ENCODE assay signal across 8 mouse cellular contexts in genomic region chr12:34916995-34917394, GRCm38 (mm10). TPM values are rescaled to one million over a fixed set of nuclear protein-coding genes. Genes with fewer than 3 reads are reported as not detected.
DNase-seq lines count a peak whose midpoint lies in the region; ATAC-seq and TF ChIP-seq lines count a peak whose summit lies in the region.

Gene Hdac9 (minus strand): TSS chr12:34917095.

- no peaks in the 10 kb centered on the region for H3K4me1 ChIP-seq in heart, embryonic 12.5 days (replicated peaks)
- no peaks in the 10 kb centered on the region for H3K4me1 ChIP-seq in hindbrain, embryonic 14.5 days (replicated peaks; ENCODE audit: control insufficient read depth, insufficient read depth, low read length)
- H3K4me1 ChIP-seq in midbrain, embryonic 14.5 days (ENCODE audit: control insufficient read depth, insufficient read depth, low read length) = no peaks in the 10 kb centered on the region
- no peaks in the 10 kb centered on the region for H3K4me1 ChIP-seq in lung, postnatal 0 days (ENCODE audit: insufficient read depth, low read depth, low read length)

- H3K9ac ChIP-seq in heart, embryonic 12.5 days = no peak within 1 kb of the TSS
- H3K9ac ChIP-seq in hindbrain, embryonic 14.5 days = no peak within 1 kb of the TSS
- H3K9ac ChIP-seq in midbrain, embryonic 14.5 days (replicated peaks; ENCODE audit: low read length) = no peak within 1 kb of the TSS
- H3K9ac ChIP-seq in lung, postnatal 0 days (replicated peaks; ENCODE audit: low read depth) = no peak within 1 kb of the TSS

- TF ChIP-seq EP300 in lung, postnatal 0 days (IDR thresholded peaks at IDR 0.05) = no peak

- H3K36me3 ChIP-seq in heart, embryonic 12.5 days = no peaks in the 10 kb centered on the region
- H3K36me3 ChIP-seq in hindbrain, embryonic 14.5 days (replicated peaks; ENCODE audit: control insufficient read depth, insufficient read depth) = no peaks in the 10 kb centered on the region
- H3K36me3 ChIP-seq in midbrain, embryonic 14.5 days (ENCODE audit: control insufficient read depth, insufficient read depth, low read length) = no peaks in the 10 kb centered on the region
- no peaks in the 10 kb centered on the region for H3K36me3 ChIP-seq in lung, postnatal 0 days (ENCODE audit: insufficient read depth, low read length)

- DNase-seq in left cerebral cortex, adult 18-20 months (ENCODE audit: low spot score in 2 of 2) = no peak
- no peak for DNase-seq in left cerebral cortex, adult 11 months (ENCODE audit: low spot score)
- DNase-seq in hindbrain, embryonic 14.5 days (ENCODE audit: low spot score) = no peak
- DNase-seq in midbrain, embryonic 14.5 days = no peak
- no peak for DNase-seq in MN1 (ENCODE audit: low spot score)
- DNase-seq in lung, postnatal 0 days (ENCODE audit: low spot score) = no peak

- no peak within 1 kb of the TSS for H3K27ac ChIP-seq in heart, embryonic 12.5 days (ENCODE audit: poor library complexity, severe bottlenecking)
- no peak within 1 kb of the TSS for H3K27ac ChIP-seq in hindbrain, embryonic 14.5 days
- no peak within 1 kb of the TSS for H3K27ac ChIP-seq in midbrain, embryonic 14.5 days (replicated peaks; ENCODE audit: low read depth, low read length)
- H3K27ac ChIP-seq in lung, postnatal 0 days (ENCODE audit: low read length) = no peak within 1 kb of the TSS

- no peak for TF ChIP-seq CTCF in lung, postnatal 0 days (IDR thresholded peaks at IDR 0.05)

- H3K9me3 ChIP-seq in heart, embryonic 12.5 days (replicated peaks) = no peaks in the 10 kb centered on the region
- no peaks in the 10 kb centered on the region for H3K9me3 ChIP-seq in hindbrain, embryonic 14.5 days (ENCODE audit: control insufficient read depth, low read length)
- H3K9me3 ChIP-seq in midbrain, embryonic 14.5 days (ENCODE audit: control insufficient read depth, low read length) = no peaks in the 10 kb centered on the region
- no peaks in the 10 kb centered on the region for H3K9me3 ChIP-seq in lung, postnatal 0 days (ENCODE audit: low read length)

- no peak within 1 kb of the TSS for H3K4me3 ChIP-seq in heart, embryonic 12.5 days
- no peak within 1 kb of the TSS for H3K4me3 ChIP-seq in hindbrain, embryonic 14.5 days (replicated peaks; ENCODE audit: low read length)
- H3K4me3 ChIP-seq in midbrain, embryonic 14.5 days (replicated peaks; ENCODE audit: low read depth, low read length) = no peak within 1 kb of the TSS
- no peak within 1 kb of the TSS for H3K4me3 ChIP-seq in lung, postnatal 0 days (ENCODE audit: low read depth, low read length)

- 52% methylated on average over 1 of the region's 1 CpGs for WGBS in heart, embryonic 12.5 days
- 36% methylated on average over 1 of the region's 1 CpGs for WGBS in hindbrain, embryonic 14.5 days
- WGBS in midbrain, embryonic 14.5 days = 14% methylated on average over 1 of the region's 1 CpGs
- 25% methylated on average over 1 of the region's 1 CpGs for WGBS in lung, postnatal 0 days

- no peak within 1 kb of the TSS for H3K4me2 ChIP-seq in heart, embryonic 12.5 days
- H3K4me2 ChIP-seq in hindbrain, embryonic 14.5 days (replicated peaks) = no peak within 1 kb of the TSS
- H3K4me2 ChIP-seq in midbrain, embryonic 14.5 days (ENCODE audit: low read length) = no peak within 1 kb of the TSS
- H3K4me2 ChIP-seq in lung, postnatal 0 days (replicated peaks; ENCODE audit: low read depth, low read length) = no peak within 1 kb of the TSS

- ATAC-seq in heart, embryonic 12.5 days (ENCODE audit: insufficient number of reproducible peaks, low FRiP score) = no peak
- no peak for ATAC-seq in hindbrain, embryonic 14.5 days (ENCODE audit: low FRiP score)
- ATAC-seq in midbrain, embryonic 14.5 days (ENCODE audit: low FRiP score, low TSS enrichment) = no peak
- no peak for ATAC-seq in cerebellum, adult (ENCODE audit: insufficient number of reproducible peaks, low FRiP score, low TSS enrichment)
- ATAC-seq in lung, postnatal 0 days = no peak

- H3K27me3 ChIP-seq in heart, embryonic 12.5 days (replicated peaks) = no peaks in the 10 kb centered on the region
- H3K27me3 ChIP-seq in hindbrain, embryonic 14.5 days (ENCODE audit: control insufficient read depth, insufficient read depth, low read length) = no peaks in the 10 kb centered on the region
- H3K27me3 ChIP-seq in midbrain, embryonic 14.5 days (ENCODE audit: control insufficient read depth, insufficient read depth, low read length) = no peaks in the 10 kb centered on the region
- H3K27me3 ChIP-seq in lung, postnatal 0 days (replicated peaks; ENCODE audit: insufficient read depth, low read length) = no peaks in the 10 kb centered on the region

RNA-seq across cellular contexts. Expression of gene Hdac9, which starts in this region (rescaled TPM):
- total RNA-seq in left cerebral cortex, adult 18-20 months (2021) = 10 to 100 TPM; 50.2 to 54.1 TPM
- 28.9 and 31.8 TPM in 2 replicates for polyA plus RNA-seq in heart, embryonic 12.5 days (2016; fragmentation: Nextera tagmentation; extraction: Ambion mirVana)
- 12.0 and 14.7 TPM in 2 replicates for polyA plus RNA-seq in hindbrain, embryonic 14.5 days (2014; fragmentation: Nextera tagmentation; extraction: Ambion mirVana)
- polyA plus RNA-seq in midbrain, embryonic 14.5 days (2014; fragmentation: Nextera tagmentation; extraction: Ambion mirVana) = 11.3 and 17.0 TPM in 2 replicates
- polyA plus RNA-seq in lung, postnatal 0 days (2015; fragmentation: Nextera tagmentation; extraction: Ambion mirVana) = 5.1 and 6.0 TPM in 2 replicates
